Mouse (Mus musculus): ENCODE results near the gene Mapkapk5.

DNA sequence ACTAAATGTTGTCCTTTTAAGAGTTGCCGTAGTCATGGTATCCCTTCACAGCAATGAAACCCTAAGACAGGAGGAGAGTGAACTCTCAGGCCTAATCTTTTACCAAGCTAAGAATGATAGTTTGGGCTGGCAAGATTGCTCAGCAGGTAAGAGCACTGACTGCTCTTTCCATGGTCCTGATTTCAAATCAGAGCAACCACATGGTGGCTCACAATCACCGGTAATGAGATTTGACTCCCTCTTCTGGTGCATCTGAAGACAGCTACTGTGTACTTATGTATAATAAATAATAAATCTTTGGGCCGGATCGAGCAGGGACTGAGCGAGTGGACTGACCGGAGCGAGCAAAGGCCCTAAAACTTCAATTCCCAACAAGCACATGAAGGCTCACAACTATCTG, 4.5 kb downstream of the Mapkapk5 start:
- TF ChIP-seq MYC (IDR thresholded peaks at IDR 0.05; ENCODE audit: low read depth, low read length) (no peak), EP300 (IDR thresholded peaks at IDR 0.05; ENCODE audit: low read depth in 1 of 2, low read length in 2 of 2) (no peak), MAZ (IDR thresholded peaks at IDR 0.05; ENCODE audit: low read depth, low read length) (no peak), NELFE (IDR thresholded peaks at IDR 0.05; ENCODE audit: low read depth, low read length) (no peak), POLR2AphosphoS5 (IDR thresholded peaks at IDR 0.05; ENCODE audit: borderline replicate concordance, low read depth, low read length) (no peak)
